Mouse (Mus musculus) frontal cortex, adult (tissue): ENCODE measurements around the gene Bpifa5.
"Not testable (repeated sequence)": the region's sequence is repeated elsewhere in the genome, so short reads cannot be mapped to it uniquely, and the experiment has no call there.

Experiments
- ATAC-seq: cut with Nextera tagmentation; 2 replicates; pipeline ENCODE4 v1.9.2; 2017; ENCODE audit warnings: mild to moderate bottlenecking, moderate library complexity, mixed read lengths; ENCODE audit not compliant: low TSS enrichment

Bpifa5 gene

GRCm38 (mm10) chr2:154162307-154162706 is at the start of gene Bpifa5:
TSS of gene Bpifa5 (plus strand) at chr2:154162607.
- ATAC-seq, result no peak

DNA sequence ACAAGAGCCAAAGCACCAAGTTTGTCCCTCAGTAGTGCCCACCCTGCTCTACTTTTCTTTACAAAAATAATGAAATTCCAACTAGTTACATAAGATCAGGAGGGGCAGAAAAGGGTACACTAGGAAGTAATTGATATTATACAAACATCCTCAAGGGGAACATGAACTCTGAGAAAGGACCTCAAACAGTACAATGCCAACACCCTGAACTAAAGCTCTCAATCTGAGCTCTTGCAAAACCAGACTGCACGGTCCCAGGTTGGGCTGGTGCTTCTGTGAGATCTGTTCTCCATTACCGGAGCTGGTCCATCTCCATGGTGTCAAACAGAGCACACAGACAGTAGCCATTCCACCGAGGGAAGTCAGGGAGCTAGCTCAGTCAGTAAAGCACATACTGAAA is 45.0 kb upstream of the Bpifa5 start:
- no peak for ATAC-seq

DNA sequence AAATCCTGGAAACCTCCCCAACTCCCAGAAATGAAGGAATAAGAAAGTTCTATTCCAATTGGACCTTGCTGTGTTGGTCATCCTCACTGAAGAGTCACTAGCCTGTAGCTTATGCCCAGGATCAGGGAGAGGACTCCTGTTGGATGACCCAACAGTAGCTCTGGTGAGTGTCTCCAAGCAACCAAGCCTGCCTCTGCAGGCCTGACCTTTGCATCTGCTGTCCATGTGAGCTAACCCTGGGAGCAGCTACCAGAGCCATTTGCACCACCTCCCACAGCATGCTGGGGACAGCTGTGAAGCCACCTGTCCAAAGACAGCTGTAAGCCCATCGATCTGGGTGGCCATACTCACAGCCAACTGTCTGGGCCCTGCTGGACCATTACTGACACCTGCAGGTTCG is 32.3 kb upstream of the Bpifa5 start, which contains the start of gene Bpifa3:
TSS of gene Bpifa3 (plus strand) at position 217 of the 400 bp plus-strand sequence.
- no peak for ATAC-seq

GRCm38 (mm10) chr2:154142580-154142979 is 19.8 kb upstream of the Bpifa5 start, which contains the start of gene Bpifa1:
TSS of gene Bpifa1 (plus strand) at chr2:154142880.
- no peak for ATAC-seq

GRCm38 (mm10) chr2:154143735-154144134 is 18.7 kb upstream of the Bpifa5 start:
- ATAC-seq, result no peak

- ATAC-seq, result no peak
Observed at GRCm38 (mm10) chr2:154147496-154147895, 14.9 kb upstream of the Bpifa5 start.

GRCm38 (mm10) chr2:154158433-154158832 is 4.0 kb upstream of the Bpifa5 start:
- ATAC-seq, result peak; percentile 69

DNA sequence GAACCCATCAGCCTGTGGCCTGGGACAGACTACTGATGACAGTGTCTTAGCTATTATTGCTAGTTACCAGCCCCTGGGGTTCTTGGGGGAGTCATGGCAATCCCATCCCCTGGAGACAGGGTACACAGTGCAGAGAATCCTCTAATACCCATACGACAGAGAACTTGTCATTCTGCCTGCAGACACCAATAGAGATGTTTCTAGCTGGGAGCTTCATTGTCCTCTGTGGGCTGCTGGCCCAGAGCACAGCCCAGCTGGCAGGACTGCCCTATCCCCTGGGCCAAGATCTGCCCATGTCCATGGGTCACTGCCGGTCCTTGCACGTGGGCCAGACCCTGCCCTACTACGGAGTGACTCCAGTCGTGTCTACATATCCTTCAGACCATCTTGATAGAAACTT is 899 bp downstream of the Bpifa5 start:
- ATAC-seq, result peak; percentile 34; the same call in 1 of the 2 replicates

GRCm38 (mm10) chr2:154169172-154169571 is 6.8 kb downstream of the Bpifa5 start:
- no peak for ATAC-seq

GRCm38 (mm10) chr2:154171621-154172020 is 9.2 kb downstream of the Bpifa5 start:
- no peak for ATAC-seq

DNA sequence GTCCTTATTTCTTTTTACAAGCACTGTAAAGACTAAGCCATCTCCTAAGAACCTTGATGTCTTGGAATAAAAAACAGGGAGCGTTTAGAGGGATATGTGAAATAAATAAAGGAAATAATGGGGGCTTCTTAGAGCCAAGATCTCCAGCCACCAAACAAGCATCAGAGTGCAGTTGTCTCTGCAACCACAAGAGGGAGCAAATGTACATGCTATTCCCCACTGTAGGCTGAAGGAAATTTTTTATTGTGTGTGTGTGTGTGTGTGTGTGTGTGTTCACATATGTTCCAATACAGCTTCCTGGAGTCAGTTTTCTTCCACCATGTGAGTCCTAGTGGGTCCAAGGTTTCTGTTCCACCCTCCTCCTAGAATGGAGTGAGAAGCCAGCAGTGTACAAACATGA is 10.9 kb downstream of the Bpifa5 start:
- peak; percentile 59; the same call in 1 of the 2 replicates for ATAC-seq

- ATAC-seq, result not testable (repeated sequence)
Observed at GRCm38 (mm10) chr2:154181900-154182299, 19.5 kb downstream of the Bpifa5 start.

DNA sequence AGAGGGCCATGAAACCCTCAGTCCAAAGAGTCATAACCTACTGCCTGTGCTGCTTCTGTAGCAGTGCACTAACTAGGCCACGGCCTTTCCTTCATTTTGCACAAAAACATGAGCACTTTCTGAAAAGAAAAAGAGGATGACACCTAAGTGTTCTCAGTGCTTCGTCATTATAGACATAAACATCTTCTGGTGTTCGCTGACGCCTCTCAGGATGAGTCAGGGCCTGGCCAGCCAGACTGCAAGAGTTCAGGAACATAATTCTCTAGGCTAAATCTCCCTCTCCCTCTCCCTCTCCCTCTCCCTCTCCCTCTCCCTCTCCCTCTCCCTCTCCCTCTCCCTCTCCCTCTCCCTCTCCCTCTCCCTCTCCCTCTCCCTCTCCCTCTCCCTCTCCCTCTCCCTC is 20.7 kb downstream of the Bpifa5 start:
- peak; percentile 86 for ATAC-seq

- ATAC-seq, result no peak
Observed at GRCm38 (mm10) chr2:154185319-154185718, 22.9 kb downstream of the Bpifa5 start.

- peak; percentile 80 for ATAC-seq
Observed at GRCm38 (mm10) chr2:154185748-154186147, 23.3 kb downstream of the Bpifa5 start.

- ATAC-seq, result no peak
Observed at GRCm38 (mm10) chr2:154187468-154187867, 25.1 kb downstream of the Bpifa5 start.

GRCm38 (mm10) chr2:154189877-154190434 is 27.5 kb downstream of the Bpifa5 start:
- no peak for ATAC-seq

DNA sequence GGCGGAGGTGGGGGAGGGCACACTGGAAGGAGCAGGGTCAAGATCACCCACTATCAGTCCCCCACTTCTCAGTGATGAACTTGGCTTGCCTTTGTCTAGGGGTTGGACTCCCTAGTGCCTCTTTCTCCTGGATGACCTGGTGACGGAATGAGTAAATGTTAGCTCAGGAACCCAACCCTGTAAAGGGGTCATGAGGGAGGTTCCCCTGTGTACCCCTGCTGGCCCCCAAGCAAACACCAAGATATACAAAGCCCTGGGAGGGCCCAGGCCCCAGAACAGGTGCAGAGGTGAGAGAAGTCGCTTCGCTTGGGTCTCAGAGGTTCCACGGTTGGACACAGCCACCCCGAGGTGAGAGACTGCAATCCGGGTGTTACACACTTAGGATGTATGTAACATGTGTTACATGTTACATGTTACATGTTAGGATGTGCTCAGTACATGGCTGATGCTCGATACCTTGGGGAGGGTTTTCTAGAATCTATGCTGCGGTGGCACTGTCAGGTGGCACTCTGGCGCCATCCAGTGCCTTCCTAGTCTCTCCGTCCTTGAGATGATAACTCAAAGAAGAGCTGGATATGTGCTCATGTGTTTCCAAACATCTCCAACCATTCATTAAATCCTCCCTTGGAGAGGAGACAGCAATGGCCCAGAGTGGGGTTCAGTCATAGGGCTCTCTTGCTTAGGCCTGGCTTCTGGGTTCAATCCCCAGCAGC is 28.3 kb downstream of the Bpifa5 start, which contains the start of gene Bpifb1:
TSS of gene Bpifb1 (plus strand) at position 273 of the 713 bp plus-strand sequence.
- ATAC-seq, result no peak

DNA sequence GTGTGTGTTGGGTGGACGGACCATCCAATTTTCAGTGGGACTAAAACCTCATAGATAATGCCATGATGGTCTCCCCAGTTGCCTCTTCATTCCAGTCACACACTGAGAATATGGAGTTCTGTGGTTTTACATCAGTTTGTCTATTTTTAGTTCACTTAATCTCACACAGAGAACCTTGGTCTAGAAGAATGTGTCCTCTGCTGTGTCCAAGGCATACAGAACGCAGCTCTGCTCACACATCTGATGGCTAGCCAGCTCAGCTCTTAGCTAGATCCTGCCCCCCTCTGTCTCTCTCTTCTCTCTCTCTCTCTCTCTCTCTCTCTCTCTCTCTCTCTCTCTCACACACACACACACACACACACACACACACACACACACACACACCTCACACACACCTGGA is 29.7 kb downstream of the Bpifa5 start:
- ATAC-seq, result no peak

GRCm38 (mm10) chr2:154193071-154193470 is 30.7 kb downstream of the Bpifa5 start:
- ATAC-seq, result no peak

DNA sequence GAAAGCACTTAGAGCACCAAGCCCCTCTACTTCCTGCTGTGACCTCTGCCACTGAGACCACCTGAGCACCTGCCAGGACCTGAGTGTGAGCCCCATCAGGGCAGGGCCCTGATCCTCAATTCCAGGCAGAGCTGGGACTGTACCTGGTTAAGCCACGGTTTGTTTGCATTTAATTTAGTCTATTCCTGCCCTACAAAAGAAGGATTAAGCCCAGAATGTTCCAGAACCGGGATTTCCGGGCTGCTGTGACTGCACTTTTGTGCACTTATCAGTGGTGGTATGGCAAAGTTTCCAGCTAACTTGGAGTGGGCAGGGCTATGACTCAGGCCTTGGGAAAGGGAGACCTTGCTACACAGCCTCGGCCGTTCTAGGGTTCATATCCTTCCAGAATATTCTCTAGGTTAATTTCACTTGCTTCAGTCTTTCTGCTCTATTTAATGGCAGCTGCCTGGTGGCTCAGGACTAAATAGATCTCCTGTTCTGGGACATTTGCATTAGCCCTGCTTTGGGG is 31.6 kb downstream of the Bpifa5 start:
- no peak for ATAC-seq

GRCm38 (mm10) chr2:154197036-154197435 is 34.6 kb downstream of the Bpifa5 start:
- ATAC-seq, result no peak

- peak; percentile 88; the same call in 1 of the 2 replicates for ATAC-seq
Observed at GRCm38 (mm10) chr2:154204630-154205029, 42.2 kb downstream of the Bpifa5 start.
